Mouse (Mus musculus) kidney, adult 2 months (tissue): ENCODE data around the gene Cdc42se2.

Experiments used
- CTCF ChIP-seq: fragments of 200-500 bp; conservative IDR thresholded peaks from 2 replicates; pipeline ENCODE4 v1.5.1; 2011; ENCODE audit warnings: low read depth, mild to moderate bottlenecking, control low read depth, low read length, moderate library complexity, mixed read lengths; ENCODE audit not compliant: insufficient read depth, insufficient read length
- POLR2A ChIP-seq: fragments of 200-500 bp; IDR thresholded peaks from one replicate; pipeline ENCODE4 v1.6.1; 2011; ENCODE audit warnings: low read depth, low read length, control low read depth

DNA sequence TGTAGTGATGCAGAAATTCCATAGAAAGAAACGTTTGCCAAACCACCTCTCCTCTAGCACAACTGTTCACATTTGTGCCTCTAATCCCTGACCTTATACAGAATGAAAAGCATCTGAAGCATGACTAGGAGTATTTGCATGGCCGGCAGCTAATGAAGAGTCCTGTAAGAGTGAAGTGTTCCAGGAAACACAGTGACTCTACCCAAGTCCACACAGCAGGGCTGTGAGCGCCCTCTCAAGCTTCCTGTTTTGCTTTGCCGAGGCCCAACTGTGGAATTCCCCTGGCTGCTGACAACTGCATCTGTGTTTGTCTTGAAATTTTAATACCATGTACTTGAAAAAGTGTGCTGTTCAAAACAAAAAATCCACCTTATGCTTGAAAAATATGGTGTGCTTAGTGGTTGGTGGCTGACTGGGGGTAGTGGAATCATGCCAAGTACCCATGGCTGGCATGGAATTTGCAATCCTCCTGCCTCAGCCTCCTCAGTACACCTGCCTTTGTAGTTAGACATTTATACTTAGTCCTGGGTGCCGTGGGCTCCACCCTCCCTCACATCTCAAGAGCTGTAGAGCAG is 60.1 kb downstream of the Cdc42se2 start:
- TF ChIP-seq CTCF (0 out of 2 replicates have a peak, but pooled peaks have one; percentile 10), POLR2A (no peak)
